Mouse (Mus musculus) fat pad, adult 2 months (tissue): Measurements from ENCODE around the gene Lrfn4.

ENCODE experiments used
- DNase-seq: peaks from one replicate; pipeline ENCODE4 v3.0.0-alpha.2; 2011; ENCODE audit warnings: low read depth, low spot score; ENCODE audit errors: extremely low read depth

The Lrfn4 gene

DNA sequence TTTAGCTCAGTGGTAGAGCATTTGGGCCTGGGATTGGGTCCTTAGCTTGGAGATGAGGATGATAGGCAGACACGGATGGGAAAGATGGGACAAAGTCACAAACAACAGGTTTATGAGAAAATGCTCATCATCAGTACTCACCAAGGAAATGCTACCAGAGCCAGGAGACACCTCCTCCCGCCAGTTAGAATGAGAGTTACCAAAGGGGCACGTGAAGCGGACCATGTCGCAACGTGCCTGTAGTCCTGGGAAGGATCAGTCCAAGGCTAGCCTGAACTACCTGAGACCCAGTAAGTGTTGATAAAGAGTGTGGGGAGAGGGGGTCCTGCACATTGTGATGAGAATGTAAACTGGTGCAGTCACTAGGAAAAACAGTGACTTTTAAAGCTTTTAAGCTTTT lies 44.7 kb downstream of the Lrfn4 start:
- DNase-seq: no peak

DNA sequence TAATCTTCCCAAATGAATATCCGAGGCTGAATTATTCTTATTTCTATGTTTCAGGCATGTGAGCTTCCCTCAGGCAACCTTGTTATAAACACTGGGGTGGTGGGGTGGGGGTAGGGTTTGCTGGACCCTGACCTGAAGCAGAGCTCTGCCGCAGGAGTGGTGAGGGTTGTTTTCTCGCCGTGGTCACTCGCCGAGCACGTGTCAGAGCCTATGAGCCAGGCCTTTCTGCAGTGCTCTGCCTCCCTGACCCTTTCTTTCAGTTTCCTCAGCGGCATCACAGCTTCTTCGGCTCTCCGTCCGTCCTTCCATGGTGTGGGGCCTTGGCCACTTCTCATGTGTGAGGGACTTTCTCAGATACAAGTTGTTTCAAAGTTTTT lies 45.2 kb downstream of the Lrfn4 start:
- no peak for DNase-seq

DNA sequence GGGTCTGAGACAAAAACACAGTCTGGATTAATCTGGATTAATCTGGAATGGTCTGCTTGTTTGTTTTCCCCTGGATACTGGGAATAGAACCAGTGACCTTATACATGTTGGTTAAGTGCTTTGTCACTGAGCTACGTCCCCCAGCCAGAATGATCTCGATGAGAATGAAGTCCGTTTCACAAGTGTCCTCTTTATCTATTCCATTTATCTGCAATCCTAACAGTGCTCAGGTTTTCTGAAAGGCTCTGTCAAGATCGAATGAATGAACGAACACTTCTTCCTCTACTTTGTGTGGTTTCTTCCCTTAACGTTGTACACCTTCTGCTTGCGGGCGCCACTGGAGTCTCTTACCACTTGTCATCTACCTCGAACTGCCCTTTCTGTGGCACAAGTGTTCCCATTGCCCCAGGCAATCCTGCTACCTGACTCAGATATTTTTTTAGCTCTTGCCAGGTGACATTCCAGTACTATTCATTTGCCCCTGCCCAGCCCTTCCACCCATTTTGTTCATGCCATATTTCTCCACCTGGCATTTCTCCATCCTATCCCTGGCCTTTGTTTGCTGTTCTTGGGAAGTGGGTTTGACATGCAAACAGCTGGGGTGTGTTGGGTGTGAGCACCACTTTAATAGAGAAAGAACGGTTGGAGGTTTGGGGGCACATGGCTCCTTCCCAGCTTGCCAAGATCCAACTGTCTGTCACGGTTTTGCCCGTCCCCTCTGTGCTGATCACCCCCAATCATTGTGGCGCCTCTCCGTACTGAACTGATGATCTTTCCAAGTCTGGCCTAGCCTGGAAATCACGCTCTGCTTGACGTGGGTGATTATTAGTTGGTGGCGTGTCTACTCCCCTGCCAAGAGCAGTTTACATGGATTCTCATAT lies 45.9 kb downstream of the Lrfn4 start:
- no peak for DNase-seq

DNA sequence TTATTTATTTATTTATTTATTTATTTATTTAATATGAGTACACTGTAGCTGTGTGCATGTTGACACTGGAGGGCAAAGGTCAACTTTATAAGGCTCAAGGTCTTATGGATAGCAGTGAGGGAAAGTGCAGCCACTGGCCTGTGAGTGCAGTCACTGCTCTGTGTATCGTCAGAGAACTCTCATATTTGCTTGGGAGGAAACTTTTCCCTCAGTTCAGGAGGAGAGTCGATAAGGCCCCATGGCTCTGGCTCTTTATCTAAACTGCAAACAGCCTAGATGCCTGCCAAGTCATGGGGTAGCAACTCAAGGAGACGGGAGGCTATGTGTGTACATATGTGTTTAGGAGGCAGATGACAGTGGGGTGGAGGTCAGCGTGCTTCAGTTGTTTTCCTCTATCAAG lies 46.6 kb downstream of the Lrfn4 start:
- DNase-seq: no peak

DNA sequence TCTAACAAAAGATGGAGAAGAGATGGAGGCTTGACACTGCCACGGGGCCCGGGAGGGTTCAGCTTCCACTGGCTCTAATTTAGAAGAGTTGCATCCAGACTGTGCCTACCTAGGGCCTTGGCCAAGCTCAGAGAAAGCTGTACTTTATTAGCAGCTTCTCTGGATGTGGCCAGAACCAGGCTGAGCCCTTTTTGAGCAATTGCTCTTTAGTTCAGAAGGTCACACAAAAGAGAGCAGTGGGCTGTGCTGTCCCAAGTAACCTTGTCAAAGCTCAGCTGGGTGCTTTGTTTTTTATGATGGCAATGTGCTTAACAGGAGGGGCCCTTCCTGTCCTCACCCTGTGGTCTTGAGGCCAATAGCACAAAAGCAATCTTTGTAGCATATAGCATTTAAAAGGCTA lies 47.8 kb downstream of the Lrfn4 start:
- no peak for DNase-seq

DNA sequence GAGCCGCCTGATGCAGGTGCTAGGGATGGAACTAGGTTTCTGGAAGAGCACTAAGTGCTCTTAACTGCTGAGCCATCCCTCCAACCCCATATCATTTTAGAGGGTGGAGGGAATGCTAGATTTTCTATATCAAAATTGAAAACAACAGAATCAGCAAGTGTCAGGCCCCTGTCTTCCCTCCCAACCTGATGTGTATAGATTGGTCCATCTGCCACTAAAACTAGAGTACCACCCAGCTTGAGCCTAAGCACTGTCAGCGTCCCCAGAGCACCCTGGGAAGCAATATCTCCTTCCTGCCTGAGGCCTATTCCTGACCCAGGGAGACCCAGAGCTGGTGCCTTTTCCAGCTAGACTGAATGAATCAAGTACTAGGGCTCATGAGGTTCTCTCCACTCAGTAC lies 48.6 kb downstream of the Lrfn4 start:
- DNase-seq: no peak

DNA sequence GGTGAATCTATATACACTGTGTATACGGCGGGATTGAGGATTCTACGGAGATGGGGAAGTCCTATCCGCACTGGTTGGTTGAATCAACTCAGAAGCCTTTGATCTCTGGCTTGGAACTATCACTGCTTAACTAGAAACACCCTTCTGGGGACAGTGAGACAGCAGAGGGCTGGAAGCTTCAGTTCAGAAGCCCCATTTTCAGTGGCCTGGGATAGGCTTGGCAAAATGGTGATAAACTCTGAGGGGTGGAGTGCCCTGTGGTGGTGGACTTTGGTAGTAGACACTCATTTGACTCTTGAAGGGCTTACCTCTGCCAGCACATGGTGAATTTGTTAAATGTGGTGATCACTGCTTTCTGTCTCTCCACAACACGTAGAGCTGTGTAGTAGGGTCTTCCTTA lies 49.8 kb downstream of the Lrfn4 start:
- DNase-seq: no peak
